Mouse (Mus musculus) E14TG2a.4 (cell line): ENCODE results near the gene Csf2.

Experiments
- CTCF ChIP-seq: conservative IDR thresholded peaks from 2 replicates; pipeline ENCODE4 v1.5.1; 2014; ENCODE audit warnings: low read length
- POU5F1 ChIP-seq: IDR thresholded peaks from 2 replicates; pipeline ENCODE4 v1.6.1; 2014; ENCODE audit warnings: low read length, borderline replicate concordance

DNA sequence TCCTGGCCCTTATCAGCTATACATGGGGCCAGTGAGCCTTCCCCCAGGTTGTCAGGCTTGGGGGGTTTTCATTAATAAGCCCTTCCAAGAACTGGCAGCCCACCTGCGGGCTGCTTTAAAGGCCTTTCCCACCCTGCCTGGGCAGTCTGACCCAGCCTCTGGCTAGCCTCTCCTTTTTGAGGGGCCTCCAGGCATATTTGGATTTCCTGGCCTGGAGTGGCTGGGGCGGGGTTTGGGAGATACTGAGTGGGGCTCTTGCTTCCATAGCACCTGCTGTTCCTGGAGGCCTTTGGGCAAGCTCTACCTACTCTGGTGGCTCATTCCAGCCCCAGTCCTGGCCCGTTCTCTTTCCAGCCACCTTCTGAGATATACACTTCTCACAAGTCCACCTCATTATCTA lies 281 bp upstream of the Csf2 start:
- no peak for TF ChIP-seq CTCF
- no peak for TF ChIP-seq POU5F1
